Mouse (Mus musculus) MEL (cell line): ENCODE data around the gene C1ra. TPM values are rescaled to one million over a fixed set of nuclear protein-coding genes. Genes with fewer than 3 reads are reported as not detected.
"Not testable (repeated sequence)": the region's sequence is repeated elsewhere in the genome, so short reads cannot be mapped to it uniquely, and the experiment has no call there.

Experiments used
- DNase-seq: peaks from one replicate; pipeline ENCODE4 v3.0.0; 2011; ENCODE audit warnings: low read depth, low spot score
- H3K27ac ChIP-seq: 2 replicates; pipeline ENCODE4 v1.5.1; 2012; ENCODE audit warnings: low read depth, mild to moderate bottlenecking, control low read depth, low read length, moderate library complexity; ENCODE audit not compliant: control insufficient read depth
- H3K27me3 ChIP-seq, 2 experiments: fragments of 150-350 bp in 1 of 2; sonication (generic) in 1 of 2; 2 replicates each; pipeline ENCODE4 v1.6.1; 2012; ENCODE audit warnings: low read length in 2 of 2, mild to moderate bottlenecking in 2 of 2, improper control_type of control experiment in 1 of 2, moderate library complexity in 1 of 2; ENCODE audit not compliant: insufficient read depth in 2 of 2, control insufficient read depth in 1 of 2
- H3K36me3 ChIP-seq, 2 experiments: 2 replicates each; pipeline ENCODE4 v1.6.1; 2012 to 2014; ENCODE audit warnings: low read length in 2 of 2, improper control_type of control experiment in 1 of 2, inconsistent platforms in 1 of 2, mild to moderate bottlenecking in 1 of 2; ENCODE audit not compliant: insufficient read depth in 2 of 2, control insufficient read depth in 1 of 2
- H3K4me1 ChIP-seq, 2 experiments: fragments of 150-350 bp in 1 of 2; sonication (generic) in 1 of 2; 2 replicates each; pipeline ENCODE4 v1.6.1; 2012; ENCODE audit warnings: low read length in 2 of 2, improper control_type of control experiment in 1 of 2, mild to moderate bottlenecking in 1 of 2; ENCODE audit not compliant: insufficient read depth in 2 of 2, control insufficient read depth in 1 of 2
- H3K4me3 ChIP-seq, 2 experiments: fragments of 150-350 bp in 1 of 2; sonication (generic) in 1 of 2; 2 replicates each; pipeline ENCODE4 v1.5.1; 2012; ENCODE audit warnings: low read depth in 2 of 2, low read length in 2 of 2, mild to moderate bottlenecking in 2 of 2, moderate library complexity in 2 of 2, control low read depth in 1 of 2, improper control_type of control experiment in 1 of 2; ENCODE audit not compliant: control insufficient read depth in 1 of 2, insufficient read depth in 1 of 2
- H3K79me2 ChIP-seq: 2 replicates; pipeline ENCODE4 v1.6.1; 2012; ENCODE audit warnings: mild to moderate bottlenecking, low read length, moderate library complexity; ENCODE audit not compliant: control insufficient read depth, poor library complexity, insufficient read depth
- H3K9ac ChIP-seq: 2 replicates; pipeline ENCODE4 v1.6.1; 2012; ENCODE audit warnings: low read depth, mild to moderate bottlenecking, control low read depth, low read length, moderate library complexity; ENCODE audit not compliant: control insufficient read depth, poor library complexity, severe bottlenecking
- H3K9me3 ChIP-seq: fragments of 150-350 bp; sonication (generic); replicated peaks from 2 replicates; pipeline ENCODE4 v1.6.1; 2012; ENCODE audit warnings: mild to moderate bottlenecking, low read length, improper control_type of control experiment, moderate library complexity; ENCODE audit not compliant: insufficient read depth
- CTCF ChIP-seq, 3 experiments: IDR thresholded peaks in 2 of 3; conservative IDR thresholded peaks in 1 of 3; 2 replicates each; pipeline ENCODE4 v1.5.1; 2011 to 2012; ENCODE audit warnings: low read length in 3 of 3, low read depth in 2 of 3, mild to moderate bottlenecking in 2 of 3, improper control_type of control experiment in 1 of 3, inconsistent platforms in 1 of 3, mixed read lengths in 1 of 3, moderate library complexity in 1 of 3; ENCODE audit not compliant: control insufficient read depth in 1 of 3, insufficient read depth in 1 of 3, poor library complexity in 1 of 3, severe bottlenecking in 1 of 3
- EP300 ChIP-seq, 2 experiments: IDR thresholded peaks; 2 replicates each; pipeline ENCODE4 v1.6.1; 2011; ENCODE audit warnings: improper control_type of control experiment in 2 of 2, low read length in 2 of 2, low read depth in 1 of 2, mild to moderate bottlenecking in 1 of 2
- ETS1 ChIP-seq: IDR thresholded peaks from 2 replicates; pipeline ENCODE4 v1.6.1; 2012; ENCODE audit warnings: low read depth, mild to moderate bottlenecking, inconsistent platforms, low read length, improper control_type of control experiment, moderate library complexity
- GATA1 ChIP-seq: IDR thresholded peaks from 2 replicates; pipeline ENCODE4 v1.6.1; 2011; ENCODE audit warnings: low read depth, low read length, improper control_type of control experiment
- MYB ChIP-seq: IDR thresholded peaks from 2 replicates; pipeline ENCODE4 v1.6.1; 2011; ENCODE audit warnings: mild to moderate bottlenecking, low read depth, low read length, improper control_type of control experiment
- POLR2A ChIP-seq, 2 experiments: IDR thresholded peaks; 2 replicates each; pipeline ENCODE4 v1.6.1; 2011 to 2012; ENCODE audit warnings: low read length in 2 of 2, mild to moderate bottlenecking in 2 of 2, control low read depth in 1 of 2, improper control_type of control experiment in 1 of 2, low read depth in 1 of 2, moderate library complexity in 1 of 2; ENCODE audit not compliant: control insufficient read depth in 1 of 2, insufficient read depth in 1 of 2, poor library complexity in 1 of 2
- RAD21 ChIP-seq: IDR thresholded peaks from 2 replicates; pipeline ENCODE4 v1.6.1; 2011; ENCODE audit warnings: mild to moderate bottlenecking, low read depth, low read length, improper control_type of control experiment
- TAL1 ChIP-seq: IDR thresholded peaks from 2 replicates; pipeline ENCODE4 v1.6.1; 2012; ENCODE audit warnings: mild to moderate bottlenecking, inconsistent platforms, low read length, moderate library complexity, mixed read lengths
- TCF12 ChIP-seq: IDR thresholded peaks from 2 replicates; pipeline ENCODE4 v1.6.1; 2014; ENCODE audit warnings: low read depth, mild to moderate bottlenecking, inconsistent platforms, low read length, improper control_type of control experiment, moderate library complexity
- polyA plus RNA-seq, 2 experiments: library from polyadenylated mRNA; stranded (reverse) in 1 of 2; unstranded in 1 of 2; fragments of >175 nt in 1 of 2; fragments of >200 nt in 1 of 2; gene quantifications; 2 replicates each; pipeline versions ENCODE4 v1.2.1 to v1.2.4; 2012; ENCODE audit warnings: low replicate concordance in 2 of 2, low read depth in 1 of 2; ENCODE audit not compliant: insufficient read length in 2 of 2, insufficient read depth in 1 of 2, missing spikeins in 1 of 2
- total RNA-seq: library from RNA; depleted of rRNA; stranded (reverse); fragments of 300-350 nt; gene quantifications from 2 replicates; pipeline ENCODE4 v1.2.3, GENCODE M21; 2012

The C1ra gene
- total and polyA plus RNA-seq, 3 experiments, result 0.19 to 0.28 TPM; not detected in 1

DNA sequence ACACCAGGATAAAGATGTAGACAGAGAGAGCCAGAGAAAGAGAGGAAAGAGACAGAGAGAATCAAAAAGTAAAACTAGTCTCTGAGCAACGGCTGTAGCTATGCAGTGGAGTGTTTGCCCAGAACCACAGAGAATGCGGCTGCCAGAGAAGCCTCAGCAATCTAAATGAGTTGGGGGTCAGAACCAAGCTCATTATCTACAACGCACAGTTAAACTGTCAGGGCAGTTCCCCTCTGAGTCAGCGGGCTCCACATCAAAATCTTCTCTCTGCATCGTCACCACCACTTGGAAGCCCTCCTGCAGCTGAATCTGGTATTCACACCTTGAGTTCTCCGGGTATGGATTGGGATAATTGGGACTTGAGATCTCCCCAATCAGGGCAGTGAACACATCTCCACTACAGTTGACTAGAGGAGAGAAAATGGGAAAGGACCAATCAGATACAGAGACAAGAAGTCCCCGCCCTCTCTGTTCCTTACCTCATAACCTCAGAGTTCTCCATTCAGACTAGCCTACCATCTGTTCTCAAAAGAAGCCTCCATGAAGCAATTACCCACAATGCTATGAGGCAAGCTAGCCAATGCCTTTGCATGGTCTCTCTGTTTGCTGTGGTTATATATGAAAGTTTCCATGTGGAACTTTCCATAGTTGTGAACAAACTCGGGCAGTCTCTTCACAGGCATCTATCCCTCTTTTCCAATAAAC is 24.1 kb downstream of the C1ra start:
- H3K27me3 ChIP-seq, H3K9me3 ChIP-seq, H3K36me3 ChIP-seq, H3K79me2 ChIP-seq: not testable (repeated sequence)
- TF ChIP-seq POLR2A (IDR thresholded peaks at IDR 0.05; ENCODE audit: control insufficient read depth in 1 of 2, insufficient read depth in 1 of 2, low read depth in 1 of 2, low read length in 2 of 2, poor library complexity in 1 of 2) (peak in 1 of 2 experiments; percentile 38; a peak in 1 of 4 replicates), EP300 (IDR thresholded peaks at IDR 0.05; ENCODE audit: low read depth in 1 of 2, low read length in 2 of 2) (peak; percentile 74 to 87), ETS1 (peak; percentile 26; the same call in 1 of the 2 replicates), TAL1 (peak; percentile 60), TCF12 (peak; percentile 69), MYB (peak; percentile 83), GATA1 (peak; percentile 37)
- Histone ChIP-seq H3K9ac (peak overlapping the region; percentile 33; the same call in 1 of the 2 replicates), H3K4me1 (peaks cover 0 to 17% of the 10 kb centered on the region in 2 experiments; a peak in 3 of 4 replicates), H3K4me3 (peak overlapping the region; percentile 6 to 35; a peak in 2 of 4 replicates), H3K27ac (peak overlapping the region; percentile 80)
- peak; percentile 85 for DNase-seq

DNA sequence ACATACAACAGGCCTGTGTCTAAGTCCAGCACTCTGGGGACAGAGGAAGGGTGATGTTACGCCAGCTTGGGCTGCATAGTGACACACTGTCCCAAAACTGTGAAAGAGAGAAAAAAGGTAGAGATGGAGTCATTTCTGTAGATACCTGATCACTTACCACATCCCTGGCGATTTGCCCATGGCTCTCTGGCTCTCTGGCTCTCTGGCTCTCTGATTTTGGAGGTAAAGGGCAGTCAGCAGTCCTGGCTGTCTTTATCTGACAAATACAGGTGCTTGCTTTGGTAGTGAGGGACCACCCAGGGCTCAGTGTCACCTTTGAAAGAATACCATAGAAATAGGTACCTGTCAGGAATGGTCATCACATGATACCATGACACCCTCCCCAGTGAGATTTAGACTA is 29.0 kb downstream of the C1ra start:
- H3K4me1 ChIP-seq, result not testable (repeated sequence)

DNA sequence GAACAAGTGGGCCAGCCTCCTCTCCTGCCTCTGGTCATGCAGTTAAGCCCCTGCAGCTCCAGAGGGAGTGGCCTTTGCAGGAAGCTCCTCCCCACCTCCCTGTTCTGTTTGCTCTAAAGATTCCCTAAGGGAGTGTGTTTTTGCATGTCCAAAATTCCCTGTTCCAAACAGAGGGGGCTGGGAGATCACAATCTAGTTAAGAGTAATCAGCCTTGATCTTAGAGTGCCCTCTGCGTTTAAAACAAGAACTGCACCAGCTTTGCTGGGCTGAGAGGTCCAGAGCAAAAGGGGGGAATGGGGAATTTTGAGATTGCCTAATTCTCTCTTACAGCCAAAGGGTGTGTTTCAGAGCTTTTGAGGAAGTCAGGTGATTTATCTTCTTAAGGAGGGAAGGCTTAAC is 30.1 kb downstream of the C1ra start, which contains the start of gene C1s1:
Gene C1s1 (minus strand): TSS at position 76 of the 400 bp plus-strand sequence.
- H3K4me3 ChIP-seq, result not testable (repeated sequence)
- peak; percentile 14 to 36 (median 20); a peak in 4 of 6 replicates for TF ChIP-seq CTCF (IDR thresholded peaks at IDR 0.05 in 2 of 3, conservative IDR thresholded peaks at IDR 0.05 in 1 of 3; ENCODE audit: control insufficient read depth in 1 of 3, insufficient read depth in 1 of 3, low read depth in 2 of 3, low read length in 3 of 3, poor library complexity in 1 of 3, severe bottlenecking in 1 of 3)
- peak; percentile 15 for TF ChIP-seq RAD21
- TF ChIP-seq, all 39 proteins: peak for 2; not testable (repeated sequence) for 37
- peak; percentile 44 for DNase-seq
- H3K4me1 ChIP-seq, H3K27me3 ChIP-seq, H3K36me3 ChIP-seq, H3K79me2 ChIP-seq, H3K9ac ChIP-seq, H3K27ac ChIP-seq, H3K9me3 ChIP-seq: not testable (repeated sequence)

More for the DNA sequence above, 29.0 kb downstream of the C1ra start:
- not testable (repeated sequence) for H3K79me2 ChIP-seq, H3K9ac ChIP-seq, H3K27ac ChIP-seq, H3K9me3 ChIP-seq, H3K27me3 ChIP-seq, DNase-seq, H3K4me3 ChIP-seq, H3K36me3 ChIP-seq
